Mouse (Mus musculus): Measurements from ENCODE around the gene Kcnb1. TPM values are rescaled to one million over a fixed set of nuclear protein-coding genes. Genes with fewer than 3 reads are reported as not detected.
A peak's percentile ranks its signal among the peaks of the same experiment; 100 is the strongest.

Kcnb1 gene
- total RNA-seq, 2 experiments from 2014 or later: 15.8 to 17.0 TPM

- peak; percentile 95 to 98 for DNase-seq (ENCODE audit: low spot score in 2 of 2)
Observed at GRCm38 (mm10) chr2:167062965-167063880, 126.7 kb downstream of the Kcnb1 start, which contains the start of gene Znfx1. TSS of gene Znfx1 (minus strand) at chr2:167063015.

GRCm38 (mm10) chr2:167062497-167062911 lies 127.5 kb downstream of the Kcnb1 start:
- peak; percentile 81 to 87 for DNase-seq (ENCODE audit: low spot score in 2 of 2)

GRCm38 (mm10) chr2:167061381-167062034 lies 128.4 kb downstream of the Kcnb1 start:
- DNase-seq (ENCODE audit: low spot score in 2 of 2): no peak

- DNase-seq (ENCODE audit: low spot score in 2 of 2): no peak
Observed at GRCm38 (mm10) chr2:167060761-167061160, 129.2 kb downstream of the Kcnb1 start.

- DNase-seq (ENCODE audit: low spot score in 2 of 2): no peak
Observed at GRCm38 (mm10) chr2:167060360-167060759, 129.6 kb downstream of the Kcnb1 start.

GRCm38 (mm10) chr2:167059960-167060359 lies 130.0 kb downstream of the Kcnb1 start:
- no peak for DNase-seq (ENCODE audit: low spot score in 2 of 2)

- no peak for DNase-seq (ENCODE audit: low spot score in 2 of 2)
Observed at GRCm38 (mm10) chr2:167059536-167059935, 130.4 kb downstream of the Kcnb1 start.

- DNase-seq (ENCODE audit: low spot score in 2 of 2): no peak
Observed at GRCm38 (mm10) chr2:167058814-167059387, 131.1 kb downstream of the Kcnb1 start.

- DNase-seq (ENCODE audit: low spot score in 2 of 2): no peak
Observed at GRCm38 (mm10) chr2:167058201-167058600, 131.8 kb downstream of the Kcnb1 start.

- DNase-seq (ENCODE audit: low spot score in 2 of 2): no peak
Observed at GRCm38 (mm10) chr2:167056942-167057323, 133.0 kb downstream of the Kcnb1 start.

- no peak for DNase-seq (ENCODE audit: low spot score in 2 of 2)
Observed at GRCm38 (mm10) chr2:167056210-167056941, 133.6 kb downstream of the Kcnb1 start.

GRCm38 (mm10) chr2:167055386-167055785 lies 134.6 kb downstream of the Kcnb1 start:
- no peak for DNase-seq (ENCODE audit: low spot score in 2 of 2)

GRCm38 (mm10) chr2:167053127-167053844 lies 136.7 kb downstream of the Kcnb1 start:
- DNase-seq (ENCODE audit: low spot score in 2 of 2): no peak

GRCm38 (mm10) chr2:167048698-167049358 lies 141.1 kb downstream of the Kcnb1 start:
- no peak for DNase-seq (ENCODE audit: low spot score in 2 of 2)

- DNase-seq (ENCODE audit: low spot score in 2 of 2): no peak
Observed at GRCm38 (mm10) chr2:167048223-167048622, 141.7 kb downstream of the Kcnb1 start.

Other genes starting within 250 kb of the Kcnb1 start
- gene Stau1, start 193.9 kb downstream of the Kcnb1 start, total RNA-seq (2021): 10 to 100 TPM; 76.9 to 79.0 TPM
- 10 to 100 TPM; 44.3 to 50.5 TPM for gene Ddx27, start 175.0 kb downstream of the Kcnb1 start, total RNA-seq (2021)
- 10 to 100 TPM; 34.1 to 38.3 TPM for gene Znfx1, start 127.1 kb downstream of the Kcnb1 start, total RNA-seq (2021)
- gene Ptgis, start 50.4 kb upstream of the Kcnb1 start, total RNA-seq (2021): 10 to 100 TPM; 21.5 to 22.3 TPM
- gene B4galt5, start 159.0 kb upstream of the Kcnb1 start, total RNA-seq (2021): 100 to 1,000 TPM in 1 of 2 experiments, 10 to 100 TPM in 1; 86.1 to 102 TPM
- 10 to 100 TPM; 60.0 to 63.9 TPM for gene Slc9a8, start 231.6 kb upstream of the Kcnb1 start, total RNA-seq (2021)